Mouse (Mus musculus): Measurements from ENCODE around the gene Trpv2. TPM values are rescaled to one million over a fixed set of nuclear protein-coding genes. Genes with fewer than 3 reads are reported as not detected.

Gene Trpv2
- total RNA-seq, 2 experiments from 2014 or later: 3.0 to 3.2 TPM

- DNase-seq: peak; percentile 33
Observed at GRCm38 (mm10) chr11:62630225-62630821, 56.0 kb downstream of the Trpv2 start.

GRCm38 (mm10) chr11:62631138-62631537 is 56.9 kb downstream of the Trpv2 start:
- DNase-seq: no peak

GRCm38 (mm10) chr11:62635406-62635805 is 61.1 kb downstream of the Trpv2 start:
- peak; percentile 28 for DNase-seq

GRCm38 (mm10) chr11:62636105-62636839 is 62.0 kb downstream of the Trpv2 start:
- DNase-seq: peak; percentile 24

DNA sequence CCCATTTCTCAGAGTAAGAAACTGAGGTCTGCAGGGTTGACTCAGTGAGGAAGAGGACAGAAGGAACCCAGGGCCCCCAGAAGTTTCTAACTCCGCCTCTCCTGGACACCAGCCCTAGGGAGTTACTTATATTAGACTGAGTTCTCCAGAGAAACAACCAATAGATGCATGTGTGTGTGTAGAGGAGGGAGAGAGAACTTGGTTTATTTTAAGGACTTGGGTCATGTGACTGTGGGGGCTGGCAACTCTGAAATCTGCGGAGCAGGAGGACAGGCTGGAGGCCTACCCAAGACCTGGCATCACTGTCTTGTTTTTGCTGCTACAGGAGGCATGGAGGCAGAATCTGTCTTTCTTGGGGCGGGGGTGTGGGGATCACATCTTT is 62.5 kb downstream of the Trpv2 start:
- DNase-seq: peak; percentile 49

DNA sequence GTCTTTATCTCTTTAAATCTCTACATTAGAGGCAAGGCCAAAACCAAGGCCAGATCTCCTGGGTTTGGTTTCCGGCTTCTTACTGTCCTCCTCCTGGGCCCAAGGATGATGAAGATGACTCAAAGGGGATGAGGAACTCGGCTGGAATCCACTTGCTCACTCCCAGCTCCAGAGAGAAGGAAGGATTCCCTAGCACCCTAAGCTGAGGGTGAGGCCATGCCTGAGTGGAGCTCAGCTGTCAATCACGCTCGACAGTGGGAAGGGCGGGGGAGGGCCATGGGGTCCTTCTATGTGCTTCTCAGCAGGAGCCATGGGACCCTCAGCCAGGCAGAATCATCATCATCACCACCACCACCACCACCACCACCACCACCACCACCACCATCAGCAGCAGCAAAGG is 63.1 kb downstream of the Trpv2 start:
- no peak for DNase-seq

GRCm38 (mm10) chr11:62637806-62638205 is 63.5 kb downstream of the Trpv2 start:
- DNase-seq: no peak

DNA sequence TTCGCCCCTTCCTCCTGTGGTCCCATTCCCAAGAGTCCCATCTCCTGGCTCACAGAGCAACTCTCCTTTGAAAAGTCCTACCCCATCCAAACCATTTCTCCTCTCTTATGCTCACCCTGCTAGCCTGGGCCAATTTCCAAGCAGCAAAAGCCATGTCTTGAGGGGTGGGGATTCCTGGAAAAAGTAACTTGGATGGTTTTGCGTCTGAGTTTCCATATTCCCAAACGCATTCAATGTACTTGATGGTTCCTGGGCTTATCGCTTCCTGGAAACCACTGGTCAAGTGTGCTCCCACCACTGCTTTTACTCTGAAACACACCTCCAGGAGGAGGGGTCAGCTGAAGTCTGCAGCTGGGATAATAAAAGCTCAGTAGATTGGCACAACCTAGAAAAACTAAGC is 64.1 kb downstream of the Trpv2 start:
- DNase-seq: no peak

GRCm38 (mm10) chr11:62640378-62640777 is 66.1 kb downstream of the Trpv2 start:
- peak; percentile 26 for DNase-seq

DNA sequence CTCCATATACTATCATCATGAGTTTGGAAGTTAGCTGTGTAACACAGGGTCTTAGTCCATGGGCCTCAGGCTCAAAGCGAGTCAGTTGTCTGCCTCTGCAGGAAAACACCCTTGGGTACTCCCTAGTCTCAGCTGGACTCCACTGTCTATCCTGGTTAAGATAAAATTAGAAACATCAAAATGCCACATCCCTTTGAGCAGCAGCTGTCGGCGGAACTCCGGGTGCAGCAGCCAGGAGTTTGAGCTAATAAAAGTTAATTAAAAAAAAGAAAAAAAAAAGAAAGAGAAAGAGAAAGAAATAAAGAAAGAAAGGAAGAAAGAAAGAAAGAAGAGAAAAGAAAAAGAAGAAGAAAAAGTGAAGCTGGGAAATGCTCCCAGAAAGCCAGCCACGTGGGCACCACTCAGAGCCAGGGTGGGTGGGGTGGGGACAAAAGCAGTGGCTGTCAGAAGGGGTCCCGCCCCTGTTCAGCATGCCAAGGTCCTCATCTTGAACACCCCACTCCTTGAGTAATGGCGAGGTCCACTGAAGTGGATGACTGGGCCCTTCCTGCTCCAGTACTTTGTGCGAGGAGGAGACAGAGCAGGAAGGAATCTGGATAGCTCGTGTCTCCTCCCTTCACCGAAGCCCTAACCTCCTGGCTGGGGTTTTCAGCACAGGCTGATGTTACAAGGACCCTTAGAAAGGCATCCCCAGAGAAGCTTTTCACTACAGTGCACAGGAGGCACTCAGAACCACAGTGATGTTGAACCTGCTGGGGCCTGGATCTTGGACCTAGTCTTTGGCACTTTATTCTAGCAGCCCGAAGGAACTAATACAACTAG is 67.9 kb downstream of the Trpv2 start:
- peak; percentile 20 for DNase-seq

DNA sequence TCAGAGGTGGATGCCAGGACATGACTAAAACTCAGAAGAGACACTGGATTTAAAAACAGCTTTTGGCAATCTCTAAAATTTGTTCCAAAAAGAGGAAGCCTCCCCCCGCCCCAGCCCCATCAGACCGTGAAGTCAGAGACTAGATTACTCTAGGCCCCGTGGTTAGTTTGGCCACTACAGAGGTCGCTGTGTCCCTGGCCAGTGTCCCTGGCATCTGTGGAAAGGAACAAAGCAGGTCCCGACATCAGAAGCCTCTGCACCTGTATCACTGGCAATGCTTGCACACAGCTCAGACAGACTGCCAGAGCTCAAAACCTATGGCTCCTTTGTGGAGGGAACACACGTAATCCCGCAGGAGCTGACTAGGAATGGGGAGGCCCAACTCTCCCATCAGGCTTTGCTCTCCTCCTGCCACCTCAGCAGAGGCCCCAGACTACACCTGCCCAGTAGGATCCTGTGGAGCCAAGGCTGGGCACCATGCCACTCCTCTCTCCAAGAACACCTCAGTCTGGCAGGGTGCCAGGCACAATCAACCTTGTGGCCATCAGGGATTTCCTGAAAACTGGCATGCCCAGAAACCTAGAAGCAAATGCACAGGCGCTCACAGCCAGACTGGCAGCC is 68.8 kb downstream of the Trpv2 start:
- DNase-seq: peak; percentile 75

DNA sequence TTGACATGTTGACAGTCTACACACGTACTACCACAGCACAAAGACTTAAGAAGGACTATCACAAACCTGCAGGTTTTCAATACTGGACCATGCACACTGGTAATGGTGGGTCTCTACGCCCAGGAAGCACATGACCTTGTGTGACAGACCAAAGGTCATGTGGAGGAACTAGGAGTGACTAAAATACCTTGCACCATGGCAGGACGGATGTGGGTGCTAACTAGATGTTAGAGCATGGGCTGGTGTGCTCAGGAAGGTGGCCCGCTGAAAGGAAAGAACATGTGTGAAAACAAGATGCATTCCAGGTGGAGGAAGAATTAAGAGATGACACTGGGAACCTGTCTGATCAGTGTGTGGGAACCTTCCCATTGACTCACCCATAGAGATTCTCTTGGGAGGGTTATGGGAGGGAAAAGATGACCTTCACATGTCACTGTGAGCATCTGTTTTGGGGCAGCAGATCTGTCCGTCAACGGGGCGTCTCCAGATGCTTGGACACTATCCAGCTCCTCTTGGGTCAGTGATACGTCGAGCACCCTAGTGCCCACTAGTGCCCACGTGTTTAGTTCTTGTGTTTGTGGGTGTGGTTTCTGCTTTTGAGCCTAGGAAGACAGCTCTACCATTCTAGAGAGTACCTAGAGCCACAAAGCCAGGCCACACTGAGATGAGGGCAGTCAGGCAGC is 69.5 kb downstream of the Trpv2 start:
- no peak for DNase-seq

DNA sequence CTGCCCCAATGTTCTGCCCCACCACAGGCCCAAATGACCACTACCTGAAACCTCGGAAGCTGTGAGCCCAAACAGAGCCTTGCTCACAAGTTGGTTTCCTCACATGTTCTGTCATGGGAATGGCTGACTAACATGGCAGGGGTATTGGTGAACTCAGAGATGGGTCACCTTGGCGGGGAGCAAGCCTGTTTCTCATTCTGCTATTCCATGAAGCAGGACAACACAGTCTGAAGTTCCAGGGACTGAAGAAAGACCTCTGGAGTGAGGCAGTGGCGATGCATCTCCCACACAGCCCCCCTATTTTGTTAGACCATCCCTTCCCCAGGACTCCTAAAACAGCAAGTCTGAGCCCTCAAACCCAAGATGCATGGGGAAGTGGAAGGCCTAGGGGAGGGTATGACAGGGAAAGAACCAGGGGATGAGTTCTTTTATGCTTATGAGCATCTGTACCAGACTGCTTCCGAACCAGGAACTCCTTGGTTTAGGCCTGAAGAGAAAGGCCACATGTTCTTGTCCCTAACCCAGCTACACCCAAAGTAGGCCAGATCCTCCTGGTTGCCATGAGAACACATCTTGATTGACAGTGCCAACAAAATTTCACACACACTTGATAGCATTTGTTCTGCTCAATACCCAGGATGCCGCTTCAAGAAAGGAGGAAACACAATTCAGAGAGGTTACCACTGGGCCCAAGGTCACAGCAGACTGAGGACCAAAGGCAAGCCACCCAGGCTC is 70.5 kb downstream of the Trpv2 start:
- DNase-seq: no peak

DNA sequence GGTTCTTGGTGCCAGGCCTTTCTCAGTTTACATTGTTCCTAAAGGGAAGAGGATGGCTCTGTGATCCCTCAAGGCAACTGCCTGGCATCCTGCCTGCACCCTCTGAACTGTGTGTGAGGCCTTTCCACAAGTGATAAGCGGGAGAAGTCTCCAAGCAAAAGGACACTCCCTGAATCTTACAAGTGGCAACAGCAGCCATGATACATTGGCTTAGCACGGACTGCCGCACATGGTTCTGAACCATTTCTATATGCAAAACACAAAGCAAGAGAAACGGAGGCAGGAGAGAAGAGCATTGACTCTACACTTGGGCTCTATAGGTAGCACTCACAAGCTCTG is 71.0 kb downstream of the Trpv2 start:
- DNase-seq: peak; percentile 55

DNA sequence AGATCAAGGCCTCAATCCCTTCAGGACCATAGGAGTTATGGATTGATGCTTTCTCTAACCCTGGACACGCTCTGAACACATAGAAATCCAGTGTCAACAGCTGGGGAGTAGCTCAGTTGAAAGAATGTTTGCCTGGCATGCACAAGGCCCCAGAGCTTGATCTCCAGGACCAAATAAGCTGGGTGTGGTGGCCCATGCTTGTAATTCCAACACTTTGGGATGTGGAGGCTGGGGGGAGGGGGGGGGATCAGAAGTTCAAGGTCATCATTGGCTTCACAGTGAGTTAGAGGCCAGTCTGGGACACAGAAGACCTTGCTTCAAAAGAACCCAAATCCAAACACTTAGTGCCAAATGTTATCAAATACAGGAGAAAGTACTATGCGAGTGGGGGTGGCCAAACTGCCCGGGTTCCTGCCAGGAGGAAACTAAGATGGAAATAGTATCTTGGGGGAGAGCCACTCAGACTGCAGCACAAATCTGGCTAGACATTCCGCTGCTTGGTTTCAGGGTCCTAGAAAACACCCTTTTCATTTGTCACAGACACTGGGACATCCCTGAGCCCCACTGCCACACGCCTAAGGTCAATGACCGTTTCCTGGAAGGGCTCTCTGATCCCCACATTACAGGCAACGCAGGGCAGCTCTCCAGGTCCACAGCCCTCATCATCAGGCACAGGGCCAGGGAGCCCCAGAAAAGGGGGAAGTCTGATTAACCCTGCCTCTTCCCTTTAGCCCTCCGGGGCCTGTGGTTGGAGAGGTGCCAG is 71.6 kb downstream of the Trpv2 start:
- peak; percentile 76 for DNase-seq

DNA sequence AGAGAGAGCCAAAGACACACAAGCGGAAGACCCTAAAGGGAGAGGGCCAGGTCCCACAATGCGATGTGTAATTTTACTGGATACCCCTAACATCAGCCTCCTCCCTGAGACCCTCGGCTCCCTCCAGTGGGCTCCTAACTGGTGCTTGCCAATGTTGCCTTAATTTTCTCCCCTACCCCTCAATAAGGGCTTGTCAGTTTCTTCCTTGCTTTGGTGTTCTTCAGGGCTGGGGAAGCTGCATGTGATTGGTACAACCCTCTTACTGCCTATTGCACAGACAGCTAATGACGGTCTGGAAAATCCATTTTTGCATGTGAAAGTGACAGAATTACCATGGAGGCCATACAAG is 72.2 kb downstream of the Trpv2 start:
- no peak for DNase-seq

- DNase-seq: no peak
Observed at GRCm38 (mm10) chr11:62646958-62647515, 72.8 kb downstream of the Trpv2 start.

DNA sequence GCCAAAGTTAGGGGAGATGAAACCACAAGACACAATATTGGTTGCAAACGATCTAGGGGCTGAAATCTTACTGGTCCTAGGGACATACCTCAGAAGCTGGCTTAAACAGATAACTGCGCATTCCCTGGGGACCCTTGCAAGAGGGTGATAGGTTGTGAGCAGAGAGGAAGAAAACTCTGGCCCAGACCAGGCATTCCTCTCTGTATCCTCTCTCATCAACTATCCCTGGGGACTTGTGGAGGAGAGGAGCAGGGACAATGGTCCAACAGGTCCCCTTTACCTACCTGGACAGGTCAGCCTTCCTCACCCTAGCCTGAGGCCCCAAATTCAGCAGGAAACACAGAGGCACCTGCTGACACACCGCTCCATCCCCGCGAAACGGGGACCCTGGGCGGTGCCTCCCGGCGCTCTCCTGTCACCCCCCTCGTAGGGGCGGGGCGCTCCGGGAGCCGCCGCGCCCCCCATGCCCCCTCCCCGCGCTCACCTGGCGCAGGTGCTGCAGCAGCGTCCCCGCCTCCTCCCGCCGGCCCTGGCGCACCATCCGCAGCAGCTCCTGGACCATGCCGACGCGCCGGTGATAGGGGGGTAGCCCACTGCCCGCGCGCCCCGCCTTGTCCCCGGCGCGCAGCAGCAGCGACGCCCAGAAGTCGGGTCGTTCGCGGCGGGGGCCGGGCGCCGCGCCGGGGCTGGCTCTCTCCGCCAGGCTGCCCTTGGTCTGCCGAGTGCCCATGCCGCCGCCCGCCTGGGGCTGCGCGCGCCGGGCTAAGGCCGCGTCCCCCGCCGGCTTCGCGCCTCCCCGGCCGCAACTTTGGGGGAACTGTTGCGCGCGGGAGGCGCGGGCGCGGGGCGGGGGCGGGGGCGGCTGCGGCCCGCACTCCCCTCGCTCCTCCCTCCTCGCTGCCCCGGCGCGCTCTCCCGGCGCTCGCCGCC is 73.6 kb downstream of the Trpv2 start, which contains the start of gene Lrrc75a:
TSS of gene Lrrc75a (minus strand) at position 863 of the 930 bp plus-strand sequence.
- peak; percentile 60 for DNase-seq

GRCm38 (mm10) chr11:62648591-62649391 is 74.5 kb downstream of the Trpv2 start, which contains the start of gene Mmgt2:
TSS of gene Mmgt2 (plus strand) at chr11:62648664.
- peak; percentile 99 for DNase-seq
